Mouse (Mus musculus) WW6 (cell line): ENCODE results near the gene 6820408C15Rik.
"Not testable (repeated sequence)": the region's sequence is repeated elsewhere in the genome, so short reads cannot be mapped to it uniquely, and the experiment has no call there.

Source experiments
- DNase-seq: peaks from one replicate; pipeline ENCODE4 v3.0.0-alpha.2; 2013; ENCODE audit warnings: low read depth, low spot score

The 6820408C15Rik gene

GRCm38 (mm10) chr2:152411471-152411870, 3.9 kb upstream of the 6820408C15Rik start:
- DNase-seq = no peak

- DNase-seq = no peak
Observed at GRCm38 (mm10) chr2:152412526-152413157, 2.7 kb upstream of the 6820408C15Rik start.

GRCm38 (mm10) chr2:152413158-152413764, 2.1 kb upstream of the 6820408C15Rik start:
- no peak for DNase-seq

GRCm38 (mm10) chr2:152413765-152414584, 1.4 kb upstream of the 6820408C15Rik start:
- DNase-seq = no peak

- DNase-seq = no peak
Observed at GRCm38 (mm10) chr2:152414591-152415165, 709 bp upstream of the 6820408C15Rik start, which contains the start of gene Zcchc3. Gene Zcchc3 (minus strand): TSS chr2:152415027.

GRCm38 (mm10) chr2:152415786-152416185, 399 bp downstream of the 6820408C15Rik start:
- no peak for DNase-seq

- DNase-seq = no peak
Observed at GRCm38 (mm10) chr2:152427493-152427892, 12.1 kb downstream of the 6820408C15Rik start.

- DNase-seq = not testable (repeated sequence)
Observed at GRCm38 (mm10) chr2:152428481-152428880, 13.1 kb downstream of the 6820408C15Rik start.

- no peak for DNase-seq
Observed at GRCm38 (mm10) chr2:152436405-152436901, 21.1 kb downstream of the 6820408C15Rik start.

- peak; percentile 54 for DNase-seq
Observed at GRCm38 (mm10) chr2:152436983-152437860, 21.8 kb downstream of the 6820408C15Rik start.

- DNase-seq = no peak
Observed at GRCm38 (mm10) chr2:152438963-152439362, 23.6 kb downstream of the 6820408C15Rik start.

- no peak for DNase-seq
Observed at GRCm38 (mm10) chr2:152439833-152440232, 24.4 kb downstream of the 6820408C15Rik start.

GRCm38 (mm10) chr2:152442322-152442721, 26.9 kb downstream of the 6820408C15Rik start:
- DNase-seq = no peak

- no peak for DNase-seq
Observed at GRCm38 (mm10) chr2:152443281-152443680, 27.9 kb downstream of the 6820408C15Rik start.

- DNase-seq = no peak
Observed at GRCm38 (mm10) chr2:152446642-152447041, 31.3 kb downstream of the 6820408C15Rik start.

GRCm38 (mm10) chr2:152447461-152447860, 32.1 kb downstream of the 6820408C15Rik start:
- no peak for DNase-seq

GRCm38 (mm10) chr2:152450241-152450640, 34.9 kb downstream of the 6820408C15Rik start:
- DNase-seq = peak; percentile 33

GRCm38 (mm10) chr2:152452101-152452781, 36.9 kb downstream of the 6820408C15Rik start:
- no peak for DNase-seq

GRCm38 (mm10) chr2:152459241-152459640, 43.9 kb downstream of the 6820408C15Rik start:
- DNase-seq = no peak

GRCm38 (mm10) chr2:152464570-152465150, 49.3 kb downstream of the 6820408C15Rik start, which contains the start of gene Defb23:
Gene Defb23 (minus strand): TSS chr2:152464620.
- no peak for DNase-seq
